Mouse (Mus musculus): ENCODE data around the gene Lrwd1.

DNA sequence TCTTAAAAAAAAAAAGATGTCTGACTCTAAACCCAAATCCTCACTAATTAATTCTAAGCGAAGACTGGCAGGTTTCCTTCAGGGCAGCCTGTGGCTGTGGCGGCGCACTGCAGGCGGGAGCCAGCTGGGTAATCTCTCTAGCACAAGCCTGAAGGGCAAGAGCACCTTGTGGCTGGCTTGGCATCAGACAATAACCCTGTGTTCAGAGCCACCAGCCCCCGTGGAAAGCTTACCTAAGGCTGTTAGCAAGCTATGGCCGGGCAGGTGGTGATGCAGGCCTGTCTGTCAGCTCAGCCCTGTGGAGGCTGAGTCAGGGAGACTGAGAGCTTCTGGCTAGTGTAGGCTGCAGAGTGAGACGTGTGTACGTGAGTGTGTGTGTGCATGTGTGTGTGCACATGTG, 29.4 kb upstream of the Lrwd1 start:
- TF ChIP-seq POLR2A (IDR thresholded peaks at IDR 0.05; ENCODE audit: insufficient read depth, low read length) (no peak), CTCF (IDR thresholded peaks at IDR 0.05; ENCODE audit: low read depth, low read length) (no peak)
